Mouse (Mus musculus) limb, embryonic 12.5 days (tissue): Measurements from ENCODE around the gene Phf7. TPM values are rescaled to one million over a fixed set of nuclear protein-coding genes. Genes with fewer than 3 reads are reported as not detected.

Experiments
- ATAC-seq: fragments of 200-750 bp; cut with Nextera tagmentation; 2 replicates; pipeline ENCODE4 v1.8.0; 2017; ENCODE audit warnings: low read depth, moderate TSS enrichment; ENCODE audit not compliant: insufficient number of reproducible peaks, insufficient read depth, low FRiP score, low TSS enrichment
- H3K27ac ChIP-seq: fragments of 300-500 bp; sonication (generic); 2 replicates; pipeline ENCODE4 v1.5.1; 2016; ENCODE audit warnings: mild to moderate bottlenecking, moderate library complexity
- H3K27me3 ChIP-seq: fragments of 300-500 bp; sonication (generic); 2 replicates; pipeline ENCODE4 v1.6.1; 2016; ENCODE audit warnings: mild to moderate bottlenecking, moderate library complexity
- H3K36me3 ChIP-seq: fragments of 300-500 bp; sonication (generic); 2 replicates; pipeline ENCODE4 v1.6.1; 2016; ENCODE audit warnings: mild to moderate bottlenecking, moderate library complexity
- H3K4me1 ChIP-seq: fragments of 300-500 bp; sonication (generic); replicated peaks from 2 replicates; pipeline ENCODE4 v1.6.1; 2016
- H3K4me2 ChIP-seq: fragments of 300-500 bp; sonication (generic); 2 replicates; pipeline ENCODE4 v1.6.1; 2016; ENCODE audit warnings: mild to moderate bottlenecking, moderate library complexity
- H3K4me3 ChIP-seq: fragments of 300-500 bp; sonication (generic); replicated peaks from 2 replicates; pipeline ENCODE4 v1.5.1; 2016; ENCODE audit warnings: mild to moderate bottlenecking
- H3K9ac ChIP-seq: fragments of 300-500 bp; sonication (generic); replicated peaks from 2 replicates; pipeline ENCODE4 v1.6.1; 2016; ENCODE audit warnings: mild to moderate bottlenecking, moderate library complexity
- H3K9me3 ChIP-seq: fragments of 300-500 bp; sonication (generic); 2 replicates; pipeline ENCODE4 v1.6.1; 2016; ENCODE audit warnings: mild to moderate bottlenecking, moderate library complexity
- WGBS: fragments of 180-500 bp; shearing (Covaris S2); methylation state at CpG from one replicate; pipeline ENCODE4 v1.1.7; 2016; 5-methylcytosine and 5-hydroxymethylcytosine counted together
- polyA plus RNA-seq: library from polyadenylated mRNA; unstranded; fragments of >200 nt; fragmentation: Nextera tagmentation; extraction: Ambion mirVana; gene quantifications from 2 replicates; pipeline ENCODE4 v1.2.1, GENCODE M21; 2016

Gene Phf7
- polyA plus RNA-seq, 1 experiment from 2014 or later: 13.5 TPM

DNA sequence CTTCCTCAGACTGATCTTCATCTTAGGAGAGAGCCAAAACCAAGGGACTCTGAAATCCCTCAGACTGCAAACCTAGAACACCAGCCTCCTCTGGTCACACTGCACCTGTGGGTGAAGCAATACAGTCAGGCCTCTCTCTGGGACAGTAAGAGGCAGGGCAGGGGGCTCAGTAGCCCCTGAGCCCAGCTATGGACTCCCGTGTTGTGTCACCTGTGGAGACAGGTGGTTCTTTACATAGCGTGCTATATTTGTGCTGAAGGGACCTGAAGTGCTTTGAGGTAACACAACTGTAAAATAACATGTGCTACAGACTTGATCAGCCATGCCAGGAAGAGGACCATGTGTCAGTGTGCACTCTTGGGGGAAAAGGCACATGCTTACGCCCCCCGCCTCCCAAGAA lies 55.6 kb downstream of the Phf7 start:
- peaks cover 97% of the 10 kb centered on the region for H3K36me3 ChIP-seq

DNA sequence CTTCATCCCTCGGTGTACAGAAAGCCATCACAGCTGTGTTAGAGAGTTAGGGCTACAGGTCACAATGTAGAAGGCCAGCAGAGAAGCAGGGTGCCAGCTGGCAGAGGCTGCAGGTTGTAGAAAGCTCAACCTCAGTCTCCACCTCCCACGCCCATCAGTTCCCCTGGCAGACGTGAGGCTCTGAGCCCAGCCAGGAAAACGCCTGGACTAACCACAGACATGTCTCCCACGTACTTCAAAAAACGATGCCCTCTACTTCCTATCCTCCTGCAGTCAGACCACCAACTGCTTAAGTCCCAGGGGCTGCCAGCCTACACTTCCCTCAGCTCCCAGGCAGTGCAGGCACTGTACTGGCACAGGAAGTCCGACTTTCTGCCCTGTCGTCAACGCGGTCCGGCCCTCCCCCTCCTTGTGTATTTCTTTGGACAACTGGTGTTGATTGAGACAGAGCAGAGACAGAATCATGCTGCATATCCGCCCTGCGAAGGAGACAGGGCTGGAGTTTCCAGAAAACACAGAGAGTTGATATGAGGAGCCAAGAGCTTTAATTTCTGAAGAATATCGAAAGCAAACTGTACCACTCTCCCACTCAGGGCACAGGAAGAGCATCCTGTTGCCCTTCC lies 56.1 kb downstream of the Phf7 start:
- ATAC-seq: no peak
- Histone ChIP-seq H3K27ac (no peak overlapping the region), H3K27me3 (no peaks in the 10 kb centered on the region), H3K4me1 (no peaks in the 10 kb centered on the region), H3K4me2 (no peak overlapping the region), H3K36me3 (peaks cover 97% of the 10 kb centered on the region), H3K9me3 (no peaks in the 10 kb centered on the region), H3K4me3 (no peak overlapping the region), H3K9ac (no peak overlapping the region)
- 81% methylated on average over 14 of the region's 14 CpGs for WGBS

More for the DNA sequence above, 55.6 kb downstream of the Phf7 start:
- no peak overlapping the region for H3K4me2 ChIP-seq
- no peaks in the 10 kb centered on the region for H3K9me3 ChIP-seq
- 93% methylated on average over 4 of the region's 4 CpGs for WGBS
- H3K27me3 ChIP-seq: no peaks in the 10 kb centered on the region
- H3K9ac ChIP-seq: no peak overlapping the region
- no peaks in the 10 kb centered on the region for H3K4me1 ChIP-seq
- no peak overlapping the region for H3K4me3 ChIP-seq
- no peak overlapping the region for H3K27ac ChIP-seq
- ATAC-seq: no peak

DNA sequence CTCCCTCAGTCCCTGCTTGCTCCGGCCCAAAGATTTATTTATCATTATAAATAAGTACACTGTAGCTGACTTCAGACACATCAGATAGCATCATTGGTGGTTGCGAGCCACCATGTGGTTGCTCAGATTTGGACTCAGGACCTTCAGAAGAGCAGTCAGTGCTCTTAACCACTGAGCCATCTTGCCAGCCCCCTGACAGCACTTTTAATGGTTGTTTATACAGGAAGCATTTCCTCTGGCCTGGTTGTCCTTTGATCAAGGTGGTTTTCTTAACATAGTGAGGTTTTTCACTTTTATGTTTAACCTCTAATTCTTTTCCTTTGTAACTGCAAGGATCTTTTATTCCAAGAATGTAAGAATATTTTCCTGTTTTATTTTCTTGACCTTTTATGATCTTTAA lies 56.7 kb downstream of the Phf7 start:
- H3K9me3 ChIP-seq: no peaks in the 10 kb centered on the region
- no peak overlapping the region for H3K4me2 ChIP-seq
- H3K9ac ChIP-seq: no peak overlapping the region
- 91% methylated on average over 2 of the region's 2 CpGs for WGBS
- no peak overlapping the region for H3K4me3 ChIP-seq
- no peak for ATAC-seq
- H3K27ac ChIP-seq: no peak overlapping the region
- H3K27me3 ChIP-seq: no peaks in the 10 kb centered on the region
- H3K36me3 ChIP-seq: peaks cover 97% of the 10 kb centered on the region
- H3K4me1 ChIP-seq: no peaks in the 10 kb centered on the region

DNA sequence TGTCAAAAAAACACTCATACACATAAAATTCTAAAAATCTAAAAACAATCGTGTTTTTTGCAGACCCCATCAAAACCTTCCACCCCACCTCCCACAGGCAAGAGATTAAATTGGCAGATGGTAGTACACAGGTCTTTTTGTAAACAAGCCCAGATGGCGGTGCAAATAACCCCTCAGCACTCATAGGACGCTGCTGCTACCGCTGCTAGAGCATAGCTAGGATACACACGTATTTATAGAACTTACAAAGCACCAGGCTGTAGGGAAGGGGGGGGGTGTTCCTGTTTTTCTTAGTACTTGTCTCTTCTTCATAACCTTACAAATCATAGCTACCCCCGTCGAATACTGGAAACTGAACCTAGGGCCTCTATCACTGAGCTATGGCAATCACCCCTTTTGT lies 57.3 kb downstream of the Phf7 start:
- Histone ChIP-seq H3K27ac (no peak overlapping the region), H3K9ac (no peak overlapping the region), H3K4me3 (no peak overlapping the region), H3K4me2 (no peak overlapping the region), H3K36me3 (peaks cover 97% of the 10 kb centered on the region), H3K4me1 (no peaks in the 10 kb centered on the region), H3K27me3 (no peaks in the 10 kb centered on the region), H3K9me3 (no peaks in the 10 kb centered on the region)
- 80% methylated on average over 7 of the region's 7 CpGs for WGBS
- no peak for ATAC-seq

DNA sequence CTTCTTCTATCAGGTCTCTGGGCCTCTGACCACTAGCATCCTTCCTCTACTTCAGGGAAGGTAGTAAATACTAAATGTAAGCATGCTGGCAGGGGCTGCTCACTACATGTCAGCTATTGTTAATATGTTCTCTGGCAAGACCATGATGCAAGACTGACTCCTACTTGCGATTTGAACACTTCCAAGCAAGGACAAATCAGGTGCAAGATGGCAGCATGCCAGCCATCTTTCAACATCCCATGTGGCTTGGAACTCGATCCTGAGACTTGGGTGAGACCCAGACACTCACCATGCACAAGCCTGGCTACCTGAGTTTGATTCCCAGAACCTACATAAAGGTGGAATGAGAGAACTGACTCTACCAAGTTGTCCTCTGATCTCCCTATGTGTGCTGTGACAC lies 59.2 kb downstream of the Phf7 start:
- 86% methylated on average over 2 of the region's 2 CpGs for WGBS
- no peaks in the 10 kb centered on the region for H3K9me3 ChIP-seq
- H3K27me3 ChIP-seq: no peaks in the 10 kb centered on the region
- H3K9ac ChIP-seq: no peak overlapping the region
- no peak overlapping the region for H3K4me3 ChIP-seq
- no peak overlapping the region for H3K4me2 ChIP-seq
- no peak overlapping the region for H3K27ac ChIP-seq
- ATAC-seq: no peak
- H3K36me3 ChIP-seq: peaks cover 97% of the 10 kb centered on the region
- H3K4me1 ChIP-seq: no peaks in the 10 kb centered on the region

DNA sequence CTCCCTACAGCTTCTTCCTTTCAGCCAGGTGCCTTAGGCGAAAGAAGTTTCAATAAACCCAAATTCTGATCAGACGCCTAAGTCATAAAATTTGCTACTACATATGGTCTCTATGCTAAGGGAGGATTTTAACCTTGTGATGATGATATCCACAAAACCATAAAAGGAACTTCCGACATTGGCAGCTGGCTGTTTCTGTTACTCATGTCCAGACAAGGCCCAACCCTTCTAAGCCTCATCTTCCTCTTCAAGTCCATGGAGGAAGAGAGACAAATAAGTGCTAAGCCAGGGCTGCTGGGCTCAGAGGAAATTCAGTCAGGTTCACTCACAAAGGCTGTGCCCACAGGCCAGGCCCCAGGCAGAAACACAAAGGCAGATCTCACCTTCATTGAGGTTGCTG lies 61.8 kb downstream of the Phf7 start:
- Histone ChIP-seq H3K36me3 (peaks cover 100% of the 10 kb centered on the region), H3K9me3 (no peaks in the 10 kb centered on the region), H3K27ac (no peak overlapping the region), H3K4me3 (no peak overlapping the region), H3K4me2 (no peak overlapping the region), H3K27me3 (no peaks in the 10 kb centered on the region), H3K4me1 (no peaks in the 10 kb centered on the region), H3K9ac (no peak overlapping the region)
- ATAC-seq: no peak
- 87% methylated on average over 3 of the region's 3 CpGs for WGBS

DNA sequence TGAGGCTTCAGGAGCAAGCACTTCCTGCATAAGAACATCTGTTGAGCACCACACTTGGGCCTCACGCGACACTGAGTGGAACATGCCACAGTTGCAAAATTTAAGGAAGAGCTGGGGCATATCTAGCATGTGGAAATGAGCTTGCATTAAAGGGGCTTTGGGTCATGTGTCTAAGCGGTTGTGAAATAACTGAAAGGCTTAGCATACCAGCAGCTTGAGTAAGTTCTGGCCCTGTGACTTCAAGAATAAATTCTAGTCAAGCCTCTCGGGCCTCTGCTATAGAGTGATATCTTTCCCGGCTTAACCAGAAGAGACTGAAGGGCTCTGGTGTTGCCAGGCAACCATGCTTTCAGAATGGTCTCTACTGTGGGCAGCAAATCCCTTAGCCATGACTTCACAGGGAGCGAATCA lies 62.3 kb downstream of the Phf7 start:
- no peak for ATAC-seq
- no peaks in the 10 kb centered on the region for H3K9me3 ChIP-seq
- H3K27me3 ChIP-seq: no peaks in the 10 kb centered on the region
- H3K4me3 ChIP-seq: no peak overlapping the region
- no peak overlapping the region for H3K27ac ChIP-seq
- H3K36me3 ChIP-seq: peaks cover 100% of the 10 kb centered on the region
- no peak overlapping the region for H3K4me2 ChIP-seq
- H3K9ac ChIP-seq: no peak overlapping the region
- WGBS: 92% methylated on average over 6 of the region's 6 CpGs
- no peaks in the 10 kb centered on the region for H3K4me1 ChIP-seq

Other genes with a start within 250 kb of the Phf7 start
- gene Glt8d1, start 249.9 kb downstream of the Phf7 start, polyA plus RNA-seq: 54.7 and 61.5 TPM in 2 replicates
- 322 and 342 TPM in 2 replicates for gene Spcs1, start 249.6 kb downstream of the Phf7 start, polyA plus RNA-seq
- gene Pbrm1, start 232.2 kb downstream of the Phf7 start, polyA plus RNA-seq: 183 and 189 TPM in 2 replicates
- 110 and 117 TPM in 2 replicates for gene Gnl3, start 232.2 kb downstream of the Phf7 start, polyA plus RNA-seq
- 59.6 and 65.7 TPM in 2 replicates for gene Smim4, start 122.4 kb downstream of the Phf7 start, polyA plus RNA-seq
- 485 and 500 TPM in 2 replicates for gene Nt5dc2, start 120.3 kb downstream of the Phf7 start, polyA plus RNA-seq
- 14.9 and 18.0 TPM in 2 replicates for gene Stab1, start 82.7 kb downstream of the Phf7 start, polyA plus RNA-seq
- 140 and 161 TPM in 2 replicates for gene Tnnc1, start 43.0 kb downstream of the Phf7 start, polyA plus RNA-seq
- 507 and 522 TPM in 2 replicates for gene Nisch, start 34.4 kb downstream of the Phf7 start, polyA plus RNA-seq
- 0.58 and 0.84 TPM in 2 replicates for gene Sema3g, start 33.5 kb downstream of the Phf7 start, polyA plus RNA-seq
- gene Bap1, start 133 bp upstream of the Phf7 start, polyA plus RNA-seq: 106 and 118 TPM in 2 replicates
- gene Dnah1, start 72.6 kb upstream of the Phf7 start, polyA plus RNA-seq: 7.7 and 9.1 TPM in 2 replicates
- gene Capn7, start 85.3 kb upstream of the Phf7 start, polyA plus RNA-seq: 38.9 and 41.0 TPM in 2 replicates
- 41.9 and 47.4 TPM in 2 replicates for gene Sh3bp5, start 184.8 kb upstream of the Phf7 start, polyA plus RNA-seq
- 29.4 and 30.1 TPM in 2 replicates for gene Eaf1, start 243.1 kb upstream of the Phf7 start, polyA plus RNA-seq
- gene Mettl6, start 243.7 kb upstream of the Phf7 start, polyA plus RNA-seq: 85.1 and 89.2 TPM in 2 replicates